Mouse (Mus musculus) lung, postnatal 25 days (tissue): ENCODE results near the gene Naa11.

Source experiments
- DNase-seq: peaks from one replicate; pipeline ENCODE4 v3.0.0; 2022; ENCODE audit warnings: low spot score

Naa11 gene

DNA sequence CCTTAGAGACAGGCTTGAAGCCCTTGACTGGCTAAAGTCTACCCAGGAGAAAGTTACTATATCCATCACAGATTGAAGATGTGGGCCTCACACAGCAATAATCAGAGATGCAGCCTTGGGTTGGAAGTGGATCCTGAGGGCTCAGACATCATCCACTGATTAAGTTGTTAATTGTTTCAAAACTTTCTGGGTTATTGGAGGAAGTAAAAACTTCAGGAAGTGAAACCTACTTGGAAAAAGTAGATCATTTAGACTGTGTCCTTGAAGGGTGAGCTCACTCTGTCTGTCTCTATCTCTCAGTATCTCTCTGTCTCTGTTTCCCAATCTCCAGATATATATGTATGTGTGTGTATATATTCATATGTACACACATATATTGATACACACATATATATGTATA lies 47.0 kb downstream of the Naa11 start:
- DNase-seq = no peak

DNA sequence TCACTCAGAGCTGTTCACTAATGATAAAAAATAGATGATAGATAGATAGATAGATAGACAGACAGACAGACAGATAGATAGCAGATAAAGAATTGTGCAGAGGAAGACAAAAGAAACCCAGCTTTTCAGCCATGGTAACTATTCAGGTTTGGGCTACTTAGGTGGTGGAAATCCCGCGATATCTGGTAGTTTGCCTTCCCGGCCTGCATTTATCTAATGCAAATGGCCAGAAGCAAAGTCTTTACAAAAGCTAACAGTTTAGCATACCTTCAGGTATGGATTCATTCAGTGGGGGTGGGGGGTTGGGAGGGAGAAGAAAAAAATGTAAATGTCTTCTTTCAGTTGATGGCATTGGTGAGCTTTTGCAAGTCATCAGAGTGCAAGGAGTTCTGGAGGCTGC lies 48.0 kb downstream of the Naa11 start:
- no peak for DNase-seq

GRCm38 (mm10) chr5:97334794-97335193 lies 57.4 kb downstream of the Naa11 start:
- DNase-seq = no peak
